Mouse (Mus musculus): ENCODE results near the gene Olfr873. TPM values are rescaled to one million over a fixed set of nuclear protein-coding genes. Genes with fewer than 3 reads are reported as not detected.
"Not testable (repeated sequence)": the region's sequence is repeated elsewhere in the genome, so short reads cannot be mapped to it uniquely, and the experiment has no call there.

The Olfr873 gene
- not detected in 2 replicates for polyA plus RNA-seq (2012; rRNA removed)

DNA sequence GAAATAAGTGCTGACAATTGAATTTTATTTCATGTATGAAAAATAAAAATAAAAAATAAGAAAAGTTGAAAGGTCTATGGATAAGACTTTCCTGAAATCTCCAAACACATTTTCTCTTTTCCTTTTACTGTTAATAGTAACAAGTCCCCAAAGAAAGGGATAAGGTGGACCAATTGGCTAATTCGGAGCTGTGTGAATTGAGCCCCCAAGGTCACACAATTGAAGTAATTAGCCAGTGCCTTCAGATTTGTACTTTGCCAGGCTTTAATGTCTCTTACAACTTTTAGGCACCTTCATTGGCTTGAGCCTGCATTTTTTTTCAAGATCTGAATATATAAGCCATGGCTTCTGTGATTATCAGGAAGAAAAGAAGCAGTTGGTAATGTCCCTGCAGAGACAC lies at the start of gene Olfr873:
Gene Olfr873 (plus strand): TSS at position 301 of the 400 bp plus-strand sequence.
- DNase-seq (ENCODE audit: low read depth, low spot score) = no peak
- WGBS = 77% methylated on average over 1 of the region's 1 CpGs

GRCm38 (mm10) chr9:20282051-20282450 lies 16.3 kb upstream of the Olfr873 start, which contains the start of gene Olfr39:
Gene Olfr39 (plus strand): TSS chr9:20282351.
- WGBS = 76% methylated on average over 1 of the region's 1 CpGs

GRCm38 (mm10) chr9:20295562-20295961 lies 2.8 kb upstream of the Olfr873 start:
- WGBS = 72% methylated on average over 5 of the region's 5 CpGs
- DNase-seq (ENCODE audit: low read depth, low spot score) = not testable (repeated sequence)

More at GRCm38 (mm10) chr9:20282051-20282450, 16.3 kb upstream of the Olfr873 start, which contains the start of gene Olfr39:
- no peak for DNase-seq (ENCODE audit: low read depth, low spot score)

GRCm38 (mm10) chr9:20335994-20336393 lies 37.7 kb downstream of the Olfr873 start, which contains the start of gene Olfr18:
Gene Olfr18 (minus strand): TSS chr9:20336094.
- no peak for DNase-seq (ENCODE audit: low read depth, low spot score)

- 91% methylated on average over 4 of the region's 4 CpGs for WGBS
These were observed 50.2 kb downstream of the Olfr873 start for GRCm38 (mm10) chr9:20348501-20348900.

More at GRCm38 (mm10) chr9:20348501-20348900, 50.2 kb downstream of the Olfr873 start:
- DNase-seq (ENCODE audit: low read depth, low spot score) = no peak

Other genes with a start within 250 kb of the Olfr873 start
- not detected in 2 replicates for gene Olfr867, start 241.0 kb upstream of the Olfr873 start, polyA plus RNA-seq (2012; rRNA removed)
- gene Olfr868, start 199.9 kb upstream of the Olfr873 start, polyA plus RNA-seq (2012; rRNA removed) = not detected in 2 replicates
- not detected in 2 replicates for gene Olfr869, start 169.5 kb upstream of the Olfr873 start, polyA plus RNA-seq (2012; rRNA removed)
- not detected in 2 replicates for gene Olfr870, start 124.5 kb upstream of the Olfr873 start, polyA plus RNA-seq (2012; rRNA removed)
- gene Olfr871, start 86.3 kb upstream of the Olfr873 start, polyA plus RNA-seq (2012; rRNA removed) = not detected in 2 replicates
- not detected in 2 replicates for gene Olfr872, start 61.4 kb upstream of the Olfr873 start, polyA plus RNA-seq (2012; rRNA removed)
- gene Olfr39, start 16.2 kb upstream of the Olfr873 start, polyA plus RNA-seq (2012; rRNA removed) = not detected in 2 replicates
- not detected in 2 replicates for gene Olfr18, start 37.6 kb downstream of the Olfr873 start, polyA plus RNA-seq (2012; rRNA removed)
- gene Zfp560, start 86.6 kb downstream of the Olfr873 start, polyA plus RNA-seq (2012; rRNA removed) = 2.9 and 3.7 TPM in 2 replicates
- gene Zfp26, start 161.6 kb downstream of the Olfr873 start, polyA plus RNA-seq (2012; rRNA removed) = 1.2 and 1.7 TPM in 2 replicates
- gene Zfp426, start 194.2 kb downstream of the Olfr873 start, polyA plus RNA-seq (2012; rRNA removed) = 2.8 and 4.4 TPM in 2 replicates
- 2.7 and 4.1 TPM in 2 replicates for gene Zfp266, start 222.9 kb downstream of the Olfr873 start, polyA plus RNA-seq (2012; rRNA removed)

All from large intestine, adult 2 months (tissue).